Mouse (Mus musculus) neural tube, embryonic 12.5 days (tissue): ENCODE measurements at regions not wholly inside any gene's neighbourhood (a gene's known extent, or its start where the extent isn't known, plus 50 kb on each side); places are given as distances from the start of the nearest gene placed in this dataset.

Source experiments
- ATAC-seq: fragments of 200-750 bp; cut with Nextera tagmentation; 2 replicates; pipeline ENCODE4 v1.8.0; 2017; ENCODE audit warnings: low read depth, mild to moderate bottlenecking, moderate TSS enrichment, moderate library complexity; ENCODE audit not compliant: low FRiP score
- H3K27ac ChIP-seq: fragments of 300-500 bp; sonication (generic); 2 replicates; pipeline ENCODE4 v1.5.1; 2016
- H3K27me3 ChIP-seq: fragments of 300-500 bp; sonication (generic); replicated peaks from 2 replicates; pipeline ENCODE4 v1.6.1; 2016; ENCODE audit warnings: mild to moderate bottlenecking
- H3K36me3 ChIP-seq: fragments of 300-500 bp; sonication (generic); 2 replicates; pipeline ENCODE4 v1.6.1; 2016; ENCODE audit warnings: mild to moderate bottlenecking
- H3K4me1 ChIP-seq: fragments of 300-500 bp; sonication (generic); 2 replicates; pipeline ENCODE4 v1.6.1; 2016
- H3K4me2 ChIP-seq: fragments of 300-500 bp; sonication (generic); replicated peaks from 2 replicates; pipeline ENCODE4 v1.6.1; 2016; ENCODE audit warnings: mild to moderate bottlenecking
- H3K4me3 ChIP-seq: fragments of 300-500 bp; sonication (generic); 2 replicates; pipeline ENCODE4 v1.5.1; 2016
- H3K9ac ChIP-seq: fragments of 300-500 bp; sonication (generic); 2 replicates; pipeline ENCODE4 v1.6.1; 2016; ENCODE audit warnings: mild to moderate bottlenecking
- H3K9me3 ChIP-seq: fragments of 300-500 bp; sonication (generic); 2 replicates; pipeline ENCODE4 v1.6.1; 2016; ENCODE audit warnings: mild to moderate bottlenecking
- WGBS: fragments of 180-500 bp; shearing (Covaris S2); methylation state at CpG from one replicate; pipeline ENCODE4 v1.1.7; 2016; 5-methylcytosine and 5-hydroxymethylcytosine counted together

DNA sequence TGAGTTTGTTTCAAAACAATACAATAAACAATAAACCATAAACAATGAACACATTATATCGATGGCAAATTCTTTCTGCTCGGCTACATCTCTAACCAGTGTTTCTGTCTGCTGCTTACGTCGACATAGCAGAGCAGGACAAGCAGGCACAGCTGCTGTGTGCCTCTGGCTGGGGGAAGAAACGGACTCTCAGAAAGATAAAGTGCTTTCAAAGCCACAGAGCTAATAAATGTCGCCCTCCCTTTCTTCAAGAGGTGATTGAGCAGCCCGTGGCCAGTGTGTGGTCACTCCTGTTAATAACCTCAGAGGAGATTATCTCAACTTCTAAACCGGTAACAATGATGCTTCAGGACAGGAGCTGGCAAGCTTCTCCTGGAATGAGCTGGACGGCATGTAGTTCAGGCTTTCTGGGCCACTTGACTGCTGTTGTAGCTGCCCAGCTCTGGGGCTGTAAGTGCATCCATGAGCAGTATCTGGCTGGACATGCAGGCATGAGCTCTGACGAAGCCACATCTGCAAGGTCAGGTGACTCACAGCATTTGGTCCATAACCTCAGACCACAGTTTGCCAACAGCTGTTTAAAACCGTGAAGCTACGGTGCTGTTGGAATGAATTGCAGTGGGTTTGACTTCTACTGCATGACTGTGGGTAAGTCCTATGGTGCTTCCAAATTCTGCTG is 55.6 kb downstream of the Evx1 start:
- 12% methylated on average over 12 of the region's 12 CpGs for WGBS
- Histone ChIP-seq H3K9me3 (no peaks in the 10 kb centered on the region), H3K27ac (no peak overlapping the region), H3K4me3 (no peak overlapping the region), H3K9ac (no peak overlapping the region), H3K36me3 (no peaks in the 10 kb centered on the region), H3K4me2 (no peak overlapping the region), H3K27me3 (no peaks in the 10 kb centered on the region), H3K4me1 (peaks cover 18% of the 10 kb centered on the region)
- no peak for ATAC-seq

DNA sequence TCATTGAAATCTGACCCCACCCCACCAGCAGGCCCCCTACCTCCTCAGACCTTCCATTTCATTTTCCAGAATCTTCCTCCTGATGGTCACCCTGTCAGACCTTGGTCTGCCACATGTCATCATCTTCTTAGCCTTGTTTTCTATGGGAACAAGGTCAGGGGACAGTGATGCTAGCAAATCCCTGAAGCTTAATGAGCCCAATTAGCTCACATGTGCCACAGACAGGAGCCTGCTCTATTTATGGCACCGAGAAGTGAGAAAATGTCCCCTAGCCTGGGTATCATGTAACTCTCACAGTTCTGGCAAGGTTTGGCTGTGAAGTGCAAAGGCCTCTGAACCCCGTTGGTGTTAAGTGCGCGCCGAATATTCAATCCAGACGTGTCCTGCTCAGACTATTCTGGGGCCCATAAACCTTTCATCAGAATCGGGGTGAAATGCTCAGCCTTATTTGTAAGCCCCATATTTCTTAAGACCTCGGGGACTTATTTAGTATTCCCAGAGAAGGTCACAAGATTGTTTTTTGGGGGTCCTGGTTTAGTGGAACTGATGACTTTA is 57.6 kb downstream of the Evx1 start:
- Histone ChIP-seq H3K4me1 (peaks cover 18% of the 10 kb centered on the region), H3K4me2 (no peak overlapping the region), H3K9ac (no peak overlapping the region), H3K27ac (no peak overlapping the region), H3K36me3 (no peaks in the 10 kb centered on the region), H3K27me3 (no peaks in the 10 kb centered on the region), H3K9me3 (no peaks in the 10 kb centered on the region), H3K4me3 (no peak overlapping the region)
- ATAC-seq: no peak
- 83% methylated on average over 8 of the region's 8 CpGs for WGBS

DNA sequence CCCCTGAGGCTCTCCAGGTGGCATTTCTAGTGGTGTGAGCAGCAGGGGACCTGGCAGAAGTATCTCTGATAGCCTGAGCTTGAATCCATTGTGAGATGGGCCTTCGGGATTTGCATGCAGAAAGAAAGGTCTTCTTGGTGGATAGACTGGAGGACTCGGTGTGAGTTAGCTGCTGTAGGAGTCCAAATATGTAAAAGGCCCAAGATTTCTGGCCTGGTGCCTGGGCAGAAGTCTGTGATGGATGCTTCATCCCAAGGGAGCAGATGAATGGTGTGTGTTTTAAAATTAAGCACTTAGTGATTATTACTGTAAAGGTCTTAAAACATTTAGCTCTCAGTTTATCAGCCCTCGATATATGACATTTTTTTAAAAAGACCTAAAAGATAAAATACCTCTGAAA is 65.8 kb downstream of the Evx1 start:
- WGBS: 87% methylated on average over 3 of the region's 3 CpGs
- Histone ChIP-seq H3K4me2 (no peak overlapping the region), H3K27me3 (no peaks in the 10 kb centered on the region), H3K4me1 (no peaks in the 10 kb centered on the region), H3K9me3 (no peaks in the 10 kb centered on the region), H3K36me3 (no peaks in the 10 kb centered on the region), H3K4me3 (no peak overlapping the region), H3K27ac (no peak overlapping the region), H3K9ac (no peak overlapping the region)
- no peak for ATAC-seq

DNA sequence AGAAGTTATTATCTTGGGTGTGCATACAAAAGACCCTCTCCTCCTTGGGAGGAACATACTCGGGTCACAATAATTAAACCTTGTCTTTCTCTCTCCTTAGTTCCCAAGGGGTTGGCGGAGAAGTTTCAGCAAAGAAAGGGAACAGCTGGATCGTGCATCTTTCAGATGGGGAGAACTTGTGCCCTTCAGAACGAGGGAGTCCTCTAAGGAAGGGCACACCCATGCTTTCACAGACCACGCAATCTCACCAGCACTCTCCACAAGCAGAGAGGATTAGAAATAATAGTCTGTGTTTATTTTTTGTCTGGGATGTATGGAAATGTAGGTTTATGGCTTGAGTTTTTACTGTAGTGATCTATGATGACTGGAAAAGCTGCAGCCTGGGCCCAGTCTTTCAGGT is 66.3 kb downstream of the Evx1 start:
- H3K27ac ChIP-seq: no peak overlapping the region
- no peaks in the 10 kb centered on the region for H3K36me3 ChIP-seq
- H3K4me2 ChIP-seq: no peak overlapping the region
- no peak overlapping the region for H3K9ac ChIP-seq
- no peak for ATAC-seq
- WGBS: 55% methylated on average over 5 of the region's 5 CpGs
- H3K4me3 ChIP-seq: no peak overlapping the region
- H3K9me3 ChIP-seq: no peaks in the 10 kb centered on the region
- H3K27me3 ChIP-seq: no peaks in the 10 kb centered on the region
- no peaks in the 10 kb centered on the region for H3K4me1 ChIP-seq

DNA sequence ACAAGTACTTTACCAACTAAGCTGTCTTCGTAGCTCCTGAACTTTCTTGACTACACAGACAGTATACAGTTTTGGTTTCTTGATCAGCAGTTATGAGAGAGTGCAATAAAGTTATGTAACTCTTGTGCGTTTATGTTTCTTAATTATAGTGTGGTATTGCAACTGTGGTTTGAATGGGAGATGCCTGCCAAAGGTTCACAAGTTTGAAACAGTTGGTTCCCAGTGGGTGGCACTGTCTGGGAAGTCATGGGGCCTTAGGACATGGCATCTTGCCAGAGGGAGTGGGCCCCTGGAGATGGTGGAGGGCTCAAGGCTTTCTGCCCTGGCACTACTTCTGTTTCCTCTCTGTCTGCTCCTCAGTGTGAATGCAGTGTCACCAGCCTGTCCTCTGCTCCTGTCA is 71.7 kb downstream of the Evx1 start:
- no peak overlapping the region for H3K4me3 ChIP-seq
- no peak overlapping the region for H3K4me2 ChIP-seq
- no peaks in the 10 kb centered on the region for H3K27me3 ChIP-seq
- no peaks in the 10 kb centered on the region for H3K9me3 ChIP-seq
- H3K36me3 ChIP-seq: no peaks in the 10 kb centered on the region
- 94% methylated on average over 2 of the region's 2 CpGs for WGBS
- ATAC-seq: no peak
- no peak overlapping the region for H3K27ac ChIP-seq
- no peak overlapping the region for H3K9ac ChIP-seq
- no peaks in the 10 kb centered on the region for H3K4me1 ChIP-seq

DNA sequence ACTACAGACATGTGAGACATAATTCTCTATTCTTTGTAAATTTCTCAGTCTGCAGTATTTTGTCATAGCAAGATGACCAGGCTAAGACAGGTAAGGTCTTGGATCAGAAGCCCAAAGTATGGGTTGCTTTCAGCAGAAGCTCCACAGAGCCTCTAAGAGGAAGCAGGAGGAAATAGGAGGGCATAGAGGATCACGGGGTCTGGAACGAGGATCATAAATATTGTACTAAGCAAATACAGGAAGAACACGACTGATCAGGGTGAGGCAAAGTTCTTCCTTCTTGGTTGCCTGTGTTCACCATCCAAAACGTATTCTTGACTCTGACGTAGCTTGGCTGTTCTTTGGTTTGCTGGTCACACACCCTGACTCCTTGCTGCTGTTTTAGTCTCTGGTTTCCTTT is 88.1 kb downstream of the Evx1 start:
- 80% methylated on average over 5 of the region's 5 CpGs for WGBS
- H3K27ac ChIP-seq: no peak overlapping the region
- no peaks in the 10 kb centered on the region for H3K36me3 ChIP-seq
- no peaks in the 10 kb centered on the region for H3K27me3 ChIP-seq
- no peak overlapping the region for H3K9ac ChIP-seq
- no peaks in the 10 kb centered on the region for H3K4me1 ChIP-seq
- H3K9me3 ChIP-seq: no peaks in the 10 kb centered on the region
- no peak for ATAC-seq
- no peak overlapping the region for H3K4me3 ChIP-seq
- no peak overlapping the region for H3K4me2 ChIP-seq

DNA sequence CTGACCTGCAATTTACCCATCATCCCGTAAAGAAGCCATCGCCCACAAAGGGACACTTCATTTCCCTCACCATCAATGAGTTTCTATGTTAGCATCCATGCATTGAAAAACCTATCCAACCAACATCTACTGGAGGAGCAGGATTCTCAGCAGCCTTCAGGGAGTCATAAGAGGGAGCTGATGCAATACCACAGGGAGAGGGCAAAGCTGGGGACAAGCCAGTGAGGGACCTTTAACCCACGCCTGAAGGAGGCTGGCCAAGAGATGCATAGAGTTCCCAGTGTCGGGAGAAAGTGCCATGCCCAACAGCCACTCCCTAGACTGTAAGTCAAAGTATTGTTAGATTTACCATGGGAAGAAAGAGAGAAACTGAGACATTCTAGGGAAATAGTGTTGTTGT is 96.7 kb downstream of the Evx1 start:
- Histone ChIP-seq H3K36me3 (no peaks in the 10 kb centered on the region), H3K4me2 (no peak overlapping the region), H3K4me3 (no peak overlapping the region), H3K27ac (no peak overlapping the region), H3K4me1 (no peaks in the 10 kb centered on the region), H3K27me3 (no peaks in the 10 kb centered on the region), H3K9me3 (no peaks in the 10 kb centered on the region), H3K9ac (no peak overlapping the region)
- ATAC-seq: no peak
- WGBS: 82% methylated on average over 4 of the region's 4 CpGs

DNA sequence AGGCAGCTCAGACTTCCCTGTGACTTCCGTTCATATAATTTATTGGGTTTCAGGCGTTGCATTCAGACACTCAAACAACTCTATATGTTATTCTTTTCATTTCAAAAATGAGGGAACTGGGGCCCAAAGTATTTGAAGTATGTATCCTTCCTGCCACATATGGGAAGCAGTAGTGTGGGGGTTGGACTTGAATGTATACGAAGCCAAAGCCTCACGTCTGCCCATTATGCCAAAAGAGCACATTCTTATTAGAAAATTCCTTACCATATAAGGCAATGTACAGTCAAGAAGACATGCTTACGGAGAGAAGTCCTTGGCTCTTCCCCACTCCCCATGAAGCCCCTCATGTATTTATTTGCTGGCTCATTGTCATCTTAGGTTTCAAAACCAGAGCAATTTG is 97.4 kb downstream of the Evx1 start:
- H3K27ac ChIP-seq: no peak overlapping the region
- WGBS: 78% methylated on average over 5 of the region's 5 CpGs
- no peak for ATAC-seq
- no peaks in the 10 kb centered on the region for H3K36me3 ChIP-seq
- H3K27me3 ChIP-seq: no peaks in the 10 kb centered on the region
- no peak overlapping the region for H3K4me3 ChIP-seq
- no peak overlapping the region for H3K9ac ChIP-seq
- H3K4me2 ChIP-seq: no peak overlapping the region
- no peaks in the 10 kb centered on the region for H3K4me1 ChIP-seq
- H3K9me3 ChIP-seq: no peaks in the 10 kb centered on the region

DNA sequence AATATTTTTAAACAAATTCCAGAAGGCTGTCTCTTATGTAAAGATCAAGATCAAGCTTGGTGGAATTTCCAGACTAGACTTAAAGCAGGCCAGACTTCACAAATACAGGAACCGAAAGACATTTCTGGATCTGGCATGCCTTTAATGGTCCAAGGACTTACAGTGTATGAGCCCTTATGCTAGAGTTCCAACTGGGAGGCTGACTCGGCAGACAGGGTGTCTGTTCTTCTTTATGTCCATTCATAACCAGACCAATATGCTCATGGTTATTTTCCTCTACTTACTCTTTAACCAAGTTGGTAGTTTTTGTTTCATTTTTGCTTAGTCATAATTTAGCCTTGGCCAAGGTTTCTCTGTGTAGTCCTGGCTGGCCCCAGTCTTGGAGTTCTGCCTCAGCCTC is 98.0 kb downstream of the Evx1 start:
- Histone ChIP-seq H3K27ac (no peak overlapping the region), H3K4me2 (no peak overlapping the region), H3K4me1 (no peaks in the 10 kb centered on the region), H3K4me3 (no peak overlapping the region), H3K9ac (no peak overlapping the region), H3K9me3 (no peaks in the 10 kb centered on the region), H3K27me3 (no peaks in the 10 kb centered on the region), H3K36me3 (no peaks in the 10 kb centered on the region)
- 97% methylated on average over 2 of the region's 2 CpGs for WGBS
- ATAC-seq: no peak

DNA sequence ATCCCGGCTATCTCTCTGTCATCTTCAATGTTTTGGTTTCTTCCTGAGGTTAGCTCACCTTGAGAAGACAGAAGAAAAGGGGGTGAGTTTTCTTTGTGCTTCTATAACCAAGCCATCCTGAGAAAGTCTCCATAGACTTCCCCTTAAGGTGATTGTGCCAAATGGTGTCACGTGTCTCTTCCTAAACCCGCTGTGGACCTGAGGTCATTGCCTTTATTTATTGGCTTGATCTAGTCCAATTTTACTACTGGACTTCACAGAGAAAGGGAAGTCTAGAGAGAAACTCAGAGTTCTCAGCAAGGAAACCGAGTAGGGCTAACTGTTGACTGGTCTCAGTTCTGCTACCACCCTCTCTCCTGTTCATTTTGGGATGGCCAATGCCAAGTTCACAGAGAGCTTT is 100.3 kb downstream of the Evx1 start:
- 0 out of 2 replicates have a peak, but pooled peaks cover 3% of the 10 kb centered on the region for H3K4me1 ChIP-seq
- H3K4me3 ChIP-seq: no peak overlapping the region
- H3K4me2 ChIP-seq: no peak overlapping the region
- 94% methylated on average over 4 of the region's 4 CpGs for WGBS
- no peaks in the 10 kb centered on the region for H3K36me3 ChIP-seq
- no peak overlapping the region for H3K27ac ChIP-seq
- no peaks in the 10 kb centered on the region for H3K27me3 ChIP-seq
- no peak overlapping the region for H3K9ac ChIP-seq
- no peaks in the 10 kb centered on the region for H3K9me3 ChIP-seq
- no peak for ATAC-seq

DNA sequence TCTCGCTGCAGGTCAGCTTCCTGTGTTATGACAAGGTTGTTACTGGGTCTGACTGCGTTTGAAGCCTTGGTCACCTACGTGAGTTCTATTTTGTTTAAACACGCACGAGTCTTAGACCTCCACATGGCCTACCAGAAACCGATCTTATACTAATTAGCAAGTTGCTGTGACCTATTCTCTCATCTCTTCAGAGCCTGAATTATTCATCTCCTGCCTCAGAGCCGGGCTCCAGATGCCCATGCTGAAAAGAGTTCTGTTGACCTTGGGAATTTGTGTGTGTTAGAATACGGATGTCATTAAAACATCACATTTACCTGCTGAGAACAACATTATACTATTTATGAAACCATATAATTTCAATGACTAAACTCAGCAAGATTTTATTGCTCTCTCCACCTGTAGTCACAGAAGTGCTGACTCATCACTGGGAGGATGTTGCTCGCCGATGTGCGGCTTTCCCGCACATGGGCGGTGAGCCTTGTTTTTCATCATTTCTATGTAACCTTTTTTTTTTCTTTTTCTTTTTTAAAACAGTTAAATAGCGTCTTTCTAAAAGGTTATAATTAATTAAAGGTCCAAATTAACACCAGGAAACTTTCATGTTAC is 102.1 kb downstream of the Evx1 start:
- H3K27ac ChIP-seq: no peak overlapping the region
- H3K9me3 ChIP-seq: no peaks in the 10 kb centered on the region
- H3K4me2 ChIP-seq: no peak overlapping the region
- H3K4me3 ChIP-seq: no peak overlapping the region
- H3K4me1 ChIP-seq: 0 out of 2 replicates have a peak, but pooled peaks cover 3% of the 10 kb centered on the region
- H3K36me3 ChIP-seq: no peaks in the 10 kb centered on the region
- no peak for ATAC-seq
- H3K9ac ChIP-seq: no peak overlapping the region
- no peaks in the 10 kb centered on the region for H3K27me3 ChIP-seq
- 81% methylated on average over 14 of the region's 14 CpGs for WGBS

DNA sequence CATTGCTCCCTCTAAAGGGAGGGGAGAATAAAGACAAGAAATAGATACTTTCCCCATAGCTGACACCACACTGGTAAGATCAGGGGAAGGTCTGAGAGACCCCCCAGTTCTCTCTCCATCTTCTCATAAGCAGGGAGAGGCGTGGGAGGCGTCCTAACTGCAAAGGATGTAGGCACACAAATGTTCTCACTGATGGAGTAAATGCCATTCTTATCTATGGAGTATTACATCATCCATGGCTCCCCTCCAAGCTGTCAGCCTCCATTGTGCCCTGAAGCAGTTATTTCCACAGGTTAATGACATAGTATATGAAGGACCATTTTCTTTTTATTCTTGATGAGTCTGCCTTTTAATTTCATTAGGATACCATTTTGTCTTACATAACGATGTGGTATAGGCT is 103.2 kb downstream of the Evx1 start:
- WGBS: 78% methylated on average over 3 of the region's 3 CpGs
- Histone ChIP-seq H3K4me2 (no peak overlapping the region), H3K36me3 (no peaks in the 10 kb centered on the region), H3K4me3 (no peak overlapping the region), H3K27ac (no peak overlapping the region), H3K9me3 (no peaks in the 10 kb centered on the region), H3K4me1 (0 out of 2 replicates have a peak, but pooled peaks cover 3% of the 10 kb centered on the region), H3K9ac (no peak overlapping the region), H3K27me3 (no peaks in the 10 kb centered on the region)
- ATAC-seq: no peak
